Mouse (Mus musculus): ENCODE measurements at regions not wholly inside any gene's neighbourhood (a gene's known extent, or its start where the extent isn't known, plus 50 kb on each side); places are given as distances from the start of the nearest gene placed in this dataset.
A peak's percentile ranks its signal among the peaks of the same experiment; 100 is the strongest.

- DNase-seq = no peak
Measured at GRCm38 (mm10) chr9:113601451-113601850, 106.6 kb downstream of the Pdcd6ip start.

GRCm38 (mm10) chr9:113587260-113587659 is 120.8 kb downstream of the Pdcd6ip start:
- no peak for DNase-seq

GRCm38 (mm10) chr9:113586477-113586876 is 121.6 kb downstream of the Pdcd6ip start:
- no peak for DNase-seq

- no peak for DNase-seq
Measured at GRCm38 (mm10) chr9:113578221-113578620, 129.8 kb downstream of the Pdcd6ip start.

GRCm38 (mm10) chr9:113568849-113569248 is 139.2 kb downstream of the Pdcd6ip start:
- DNase-seq = no peak

GRCm38 (mm10) chr9:113567705-113568104 is 140.4 kb downstream of the Pdcd6ip start:
- DNase-seq = no peak

GRCm38 (mm10) chr9:113566620-113567019 is 141.4 kb downstream of the Pdcd6ip start:
- DNase-seq = no peak

- DNase-seq = no peak
Measured at GRCm38 (mm10) chr9:113553911-113554310, 154.1 kb downstream of the Pdcd6ip start.

GRCm38 (mm10) chr9:113547458-113547857 is 160.6 kb downstream of the Pdcd6ip start:
- no peak for DNase-seq

- peak; percentile 33 to 42 for DNase-seq
Measured at GRCm38 (mm10) chr9:113528586-113528985, 179.5 kb downstream of the Pdcd6ip start.

- no peak for DNase-seq
Measured at GRCm38 (mm10) chr9:113524307-113524706, 183.8 kb downstream of the Pdcd6ip start.

GRCm38 (mm10) chr9:113523173-113523572 is 184.9 kb downstream of the Pdcd6ip start:
- DNase-seq = no peak

GRCm38 (mm10) chr9:113519727-113520126 is 188.3 kb downstream of the Pdcd6ip start:
- DNase-seq = no peak

- DNase-seq = no peak
Measured at GRCm38 (mm10) chr9:113518482-113518881, 189.6 kb downstream of the Pdcd6ip start.

GRCm38 (mm10) chr9:113517756-113518155 is 190.3 kb downstream of the Pdcd6ip start:
- DNase-seq = no peak

- DNase-seq = no peak
Measured at GRCm38 (mm10) chr9:113515703-113516020, 192.4 kb downstream of the Pdcd6ip start.

GRCm38 (mm10) chr9:113514846-113515702 is 193.0 kb downstream of the Pdcd6ip start:
- DNase-seq = peak in 1 of 2 experiments; percentile 24

- DNase-seq = no peak
Measured at GRCm38 (mm10) chr9:113511302-113511701, 196.8 kb downstream of the Pdcd6ip start.

- DNase-seq = no peak
Measured at GRCm38 (mm10) chr9:113509368-113509767, 198.7 kb downstream of the Pdcd6ip start.

- peak; percentile 27 to 31 for DNase-seq
Measured at GRCm38 (mm10) chr9:113508821-113509220, 199.2 kb downstream of the Pdcd6ip start.

GRCm38 (mm10) chr9:113507561-113508460 is 200.2 kb downstream of the Pdcd6ip start:
- no peak for DNase-seq

- DNase-seq = no peak
Measured at GRCm38 (mm10) chr9:113499246-113499645, 208.8 kb downstream of the Pdcd6ip start.

- no peak for DNase-seq
Measured at GRCm38 (mm10) chr9:113496176-113496732, 211.8 kb downstream of the Pdcd6ip start.
